Comparison of ENCODE assay signal across 13 mouse cellular contexts in genomic region chr5:148812840-148813239, GRCm38 (mm10).
A peak's percentile ranks its signal among the peaks of the same experiment; 100 is the strongest.
DNase-seq lines count a peak whose midpoint lies in the region; ATAC-seq and TF ChIP-seq lines count a peak whose summit lies in the region.
"Had no signal": no experiment of that assay in that cellular context is flagged by ENCODE, and none has a peak within 500 bp of the region (broad histone marks: within the 10 kb centered on the region; RNA-seq: fewer than 3 reads in every experiment).

No protein-coding gene starts in this region.

- no peaks in the 10 kb centered on the region for H3K9me3 ChIP-seq in hindbrain, postnatal 0 days (ENCODE audit: low read length)
- H3K9me3 ChIP-seq in hindbrain, embryonic 16.5 days (ENCODE audit: control insufficient read depth, low read length) = no peaks in the 10 kb centered on the region
- H3K9me3 ChIP-seq in midbrain, postnatal 0 days (ENCODE audit: low read length) = no peaks in the 10 kb centered on the region
- no peaks in the 10 kb centered on the region for H3K9me3 ChIP-seq in midbrain, embryonic 13.5 days
- H3K9me3 ChIP-seq: embryonic facial prominence, embryonic 12.5 days; forebrain, embryonic 13.5 days; forebrain, embryonic 15.5 days had no signal

- no peak overlapping the region for H3K4me3 ChIP-seq in hindbrain, postnatal 0 days (ENCODE audit: low read length)
- H3K4me3 ChIP-seq in hindbrain, embryonic 16.5 days (ENCODE audit: low read length) = no peak overlapping the region
- no peak overlapping the region for H3K4me3 ChIP-seq in midbrain, postnatal 0 days (ENCODE audit: low read depth, low read length)
- no peak overlapping the region for H3K4me3 ChIP-seq in midbrain, embryonic 13.5 days (replicated peaks)
- H3K4me3 ChIP-seq: embryonic facial prominence, embryonic 10.5 days; embryonic facial prominence, embryonic 12.5 days; forebrain, embryonic 13.5 days; forebrain, embryonic 15.5 days had no signal

- H3K4me2 ChIP-seq in hindbrain, postnatal 0 days (ENCODE audit: low read depth, low read length) = no peak overlapping the region
- no peak overlapping the region for H3K4me2 ChIP-seq in hindbrain, embryonic 16.5 days (ENCODE audit: low read length)
- H3K4me2 ChIP-seq in midbrain, postnatal 0 days (ENCODE audit: low read depth, low read length, poor library complexity, severe bottlenecking) = no peak overlapping the region
- no peak overlapping the region for H3K4me2 ChIP-seq in midbrain, embryonic 13.5 days (replicated peaks)
- H3K4me2 ChIP-seq: embryonic facial prominence, embryonic 12.5 days; forebrain, embryonic 13.5 days; forebrain, embryonic 15.5 days had no signal

- WGBS in hindbrain, postnatal 0 days = 45% methylated on average over 9 of the region's 9 CpGs
- 61% methylated on average over 9 of the region's 9 CpGs for WGBS in hindbrain, embryonic 16.5 days
- 72% methylated on average over 9 of the region's 9 CpGs for WGBS in midbrain, postnatal 0 days
- 86% methylated on average over 9 of the region's 9 CpGs for WGBS in midbrain, embryonic 13.5 days

- no peak for TF ChIP-seq CTCF in hindbrain, postnatal 0 days (IDR thresholded peaks at IDR 0.05; ENCODE audit: low read depth)
- no peak for TF ChIP-seq CTCF in midbrain, postnatal 0 days (IDR thresholded peaks at IDR 0.05)

- no peak overlapping the region for H3K9ac ChIP-seq in hindbrain, postnatal 0 days (replicated peaks; ENCODE audit: low read length)
- no peak overlapping the region for H3K9ac ChIP-seq in hindbrain, embryonic 16.5 days (ENCODE audit: low read depth, low read length)
- H3K9ac ChIP-seq in midbrain, postnatal 0 days (replicated peaks; ENCODE audit: low read length, poor library complexity, severe bottlenecking) = no peak overlapping the region
- no peak overlapping the region for H3K9ac ChIP-seq in midbrain, embryonic 13.5 days (replicated peaks)
- H3K9ac ChIP-seq: embryonic facial prominence, embryonic 12.5 days; forebrain, embryonic 13.5 days; forebrain, embryonic 15.5 days; forebrain, postnatal 0 days had no signal

- H3K36me3 ChIP-seq in hindbrain, postnatal 0 days (ENCODE audit: insufficient read depth, low read length) = no peaks in the 10 kb centered on the region
- H3K36me3 ChIP-seq in hindbrain, embryonic 16.5 days (ENCODE audit: control insufficient read depth, insufficient read depth, low read length) = no peaks in the 10 kb centered on the region
- no peaks in the 10 kb centered on the region for H3K36me3 ChIP-seq in midbrain, postnatal 0 days (ENCODE audit: insufficient read depth, low read length)
- no peaks in the 10 kb centered on the region for H3K36me3 ChIP-seq in midbrain, embryonic 13.5 days
- H3K36me3 ChIP-seq: embryonic facial prominence, embryonic 10.5 days; embryonic facial prominence, embryonic 12.5 days; forebrain, embryonic 15.5 days had no signal

- no peak overlapping the region for H3K27ac ChIP-seq in hindbrain, postnatal 0 days
- H3K27ac ChIP-seq in hindbrain, embryonic 16.5 days (ENCODE audit: low read depth, low read length) = no peak overlapping the region
- H3K27ac ChIP-seq in midbrain, postnatal 0 days (ENCODE audit: low read depth, low read length) = no peak overlapping the region
- H3K27ac ChIP-seq in midbrain, embryonic 13.5 days = no peak overlapping the region
- H3K27ac ChIP-seq: embryonic facial prominence, embryonic 10.5 days; embryonic facial prominence, embryonic 12.5 days; forebrain, embryonic 13.5 days; forebrain, embryonic 15.5 days had no signal

- H3K27me3 ChIP-seq in hindbrain, postnatal 0 days (ENCODE audit: insufficient read depth, low read length) = no peaks in the 10 kb centered on the region
- H3K27me3 ChIP-seq in hindbrain, embryonic 16.5 days (replicated peaks; ENCODE audit: control insufficient read depth, insufficient read depth, low read length) = no peaks in the 10 kb centered on the region
- H3K27me3 ChIP-seq in midbrain, postnatal 0 days (ENCODE audit: insufficient read depth, low read length) = no peaks in the 10 kb centered on the region
- H3K27me3 ChIP-seq in midbrain, embryonic 13.5 days = peaks cover 24% of the 10 kb centered on the region
- H3K27me3 ChIP-seq: forebrain, embryonic 15.5 days had no signal

- no peak for ATAC-seq in hindbrain, postnatal 0 days
- no peak for ATAC-seq in hindbrain, embryonic 16.5 days
- ATAC-seq in midbrain, postnatal 0 days (ENCODE audit: low FRiP score) = no peak
- no peak for ATAC-seq in midbrain, embryonic 13.5 days
- no peak for ATAC-seq in CD4-positive, CD25-positive, alpha-beta regulatory T cell, adult 4 months
- ATAC-seq: forebrain, embryonic 15.5 days had no signal

- H3K4me1 ChIP-seq in hindbrain, postnatal 0 days (ENCODE audit: insufficient read depth, low read length) = no peaks in the 10 kb centered on the region
- peaks cover 3% of the 10 kb centered on the region; the same call in 1 of the 2 replicates for H3K4me1 ChIP-seq in hindbrain, embryonic 16.5 days (ENCODE audit: control insufficient read depth, insufficient read depth, low read depth, low read length)
- no peaks in the 10 kb centered on the region for H3K4me1 ChIP-seq in midbrain, postnatal 0 days (ENCODE audit: insufficient read depth, low read length)
- peaks cover 2% of the 10 kb centered on the region; the same call in 1 of the 2 replicates for H3K4me1 ChIP-seq in midbrain, embryonic 13.5 days (replicated peaks)

- DNase-seq in cerebellum, postnatal 10 days = peak; percentile 78 to 79
- no peak for DNase-seq in cerebellum, adult 8-10 months
- DNase-seq in hindbrain, postnatal 0 days (ENCODE audit: low spot score) = peak; percentile 44
- peak; percentile 31 for DNase-seq in midbrain, postnatal 0 days (ENCODE audit: low spot score)
- DNase-seq: adrenal gland, postnatal 25 days had no signal
